Mouse (Mus musculus): Measurements from ENCODE around the gene Nr1i3. TPM values are rescaled to one million over a fixed set of nuclear protein-coding genes. Genes with fewer than 3 reads are reported as not detected.

Nr1i3 gene
- polyA plus RNA-seq, 1 experiment from 2014 or later, result 1.7 TPM

GRCm38 (mm10) chr1:171249913-171250600 is 36.3 kb downstream of the Nr1i3 start, which contains the start of gene Adamts4:
Gene Adamts4, plus strand, starts transcription at chr1:171250421.
- WGBS, result 29% methylated on average over 4 of the region's 5 CpGs
- peak within 1 kb of the TSS; percentile 60 for H3K4me2 ChIP-seq (ENCODE audit: low read length)
- ATAC-seq (replicated peaks; ENCODE audit: low FRiP score, low TSS enrichment, low read depth), result no peak
- peak within 1 kb of the TSS; percentile 25 for H3K9ac ChIP-seq (ENCODE audit: low read length)
- H3K27me3 ChIP-seq (replicated peaks; ENCODE audit: control insufficient read depth, insufficient read depth, low read length), result no peaks in the 10 kb centered on the region
- no peaks in the 10 kb centered on the region for H3K9me3 ChIP-seq (ENCODE audit: control insufficient read depth, low read length)
- peak within 1 kb of the TSS; percentile 71 for H3K27ac ChIP-seq (ENCODE audit: low read depth)
- peaks cover 47% of the 10 kb centered on the region for H3K4me1 ChIP-seq (replicated peaks; ENCODE audit: control insufficient read depth, insufficient read depth, low read length)
- H3K36me3 ChIP-seq (ENCODE audit: control insufficient read depth, insufficient read depth, low read length), result 0 out of 2 replicates have a peak, but pooled peaks cover 7% of the 10 kb centered on the region
- peak within 1 kb of the TSS; percentile 28 for H3K4me3 ChIP-seq (ENCODE audit: low read depth, low read length)
- DNase-seq (ENCODE audit: low spot score), result peak; percentile 62

GRCm38 (mm10) chr1:171250680-171251593 is 37.2 kb downstream of the Nr1i3 start, which contains the start of gene Ndufs2:
Gene Ndufs2, minus strand, starts transcription at chr1:171251388.
- peaks cover 41% of the 10 kb centered on the region for H3K4me1 ChIP-seq (replicated peaks; ENCODE audit: control insufficient read depth, insufficient read depth, low read length)
- H3K4me2 ChIP-seq (ENCODE audit: low read length), result peak within 1 kb of the TSS; percentile 60
- H3K27ac ChIP-seq (ENCODE audit: low read depth), result peak within 1 kb of the TSS; percentile 62
- H3K36me3 ChIP-seq (ENCODE audit: control insufficient read depth, insufficient read depth, low read length), result peaks cover 1% of the 10 kb centered on the region; the same call in 1 of the 2 replicates
- H3K9ac ChIP-seq (ENCODE audit: low read length), result peak within 1 kb of the TSS; percentile 25
- ATAC-seq (replicated peaks; ENCODE audit: low FRiP score, low TSS enrichment, low read depth), result no peak
- H3K27me3 ChIP-seq (replicated peaks; ENCODE audit: control insufficient read depth, insufficient read depth, low read length), result no peaks in the 10 kb centered on the region
- peak within 1 kb of the TSS; percentile 28 for H3K4me3 ChIP-seq (ENCODE audit: low read depth, low read length)
- H3K9me3 ChIP-seq (ENCODE audit: control insufficient read depth, low read length), result no peaks in the 10 kb centered on the region
- 24% methylated on average over 26 of the region's 26 CpGs for WGBS
- DNase-seq (ENCODE audit: low spot score), result no peak

GRCm38 (mm10) chr1:171251594-171252324 is 38.0 kb downstream of the Nr1i3 start:
- DNase-seq (ENCODE audit: low spot score), result peak; percentile 64
- WGBS, result 14% methylated on average over 13 of the region's 13 CpGs

GRCm38 (mm10) chr1:171252415-171252814 is 38.6 kb downstream of the Nr1i3 start:
- 57% methylated on average over 17 of the region's 17 CpGs for WGBS
- Histone ChIP-seq H3K4me1 (replicated peaks; ENCODE audit: control insufficient read depth, insufficient read depth, low read length) (peaks cover 36% of the 10 kb centered on the region), H3K27me3 (replicated peaks; ENCODE audit: control insufficient read depth, insufficient read depth, low read length) (no peaks in the 10 kb centered on the region), H3K27ac (ENCODE audit: low read depth) (peak overlapping the region; percentile 49; the same call in 1 of the 2 replicates), H3K4me2 (ENCODE audit: low read length) (peak overlapping the region; percentile 60), H3K9ac (ENCODE audit: low read length) (no peak overlapping the region), H3K9me3 (ENCODE audit: control insufficient read depth, low read length) (no peaks in the 10 kb centered on the region), H3K36me3 (ENCODE audit: control insufficient read depth, insufficient read depth, low read length) (peaks cover 6% of the 10 kb centered on the region; the same call in 1 of the 2 replicates), H3K4me3 (ENCODE audit: low read depth, low read length) (peak overlapping the region; percentile 28; the same call in 1 of the 2 replicates)
- DNase-seq (ENCODE audit: low spot score) (no peak), ATAC-seq (replicated peaks; ENCODE audit: low FRiP score, low TSS enrichment, low read depth) (no peak)

More at GRCm38 (mm10) chr1:171251594-171252324, 38.0 kb downstream of the Nr1i3 start:
- H3K9ac ChIP-seq (ENCODE audit: low read length), result no peak overlapping the region
- peaks cover 36% of the 10 kb centered on the region for H3K4me1 ChIP-seq (replicated peaks; ENCODE audit: control insufficient read depth, insufficient read depth, low read length)
- no peak for ATAC-seq (replicated peaks; ENCODE audit: low FRiP score, low TSS enrichment, low read depth)
- no peaks in the 10 kb centered on the region for H3K9me3 ChIP-seq (ENCODE audit: control insufficient read depth, low read length)
- no peaks in the 10 kb centered on the region for H3K27me3 ChIP-seq (replicated peaks; ENCODE audit: control insufficient read depth, insufficient read depth, low read length)
- peak overlapping the region; percentile 60 for H3K4me2 ChIP-seq (ENCODE audit: low read length)
- H3K27ac ChIP-seq (ENCODE audit: low read depth), result peak overlapping the region; percentile 49; the same call in 1 of the 2 replicates
- peaks cover 6% of the 10 kb centered on the region; the same call in 1 of the 2 replicates for H3K36me3 ChIP-seq (ENCODE audit: control insufficient read depth, insufficient read depth, low read length)
- peak overlapping the region; percentile 28 for H3K4me3 ChIP-seq (ENCODE audit: low read depth, low read length)

- ATAC-seq (replicated peaks; ENCODE audit: low FRiP score, low TSS enrichment, low read depth) (no peak), DNase-seq (ENCODE audit: low spot score) (no peak)
- peaks cover 6% of the 10 kb centered on the region; the same call in 1 of the 2 replicates for H3K36me3 ChIP-seq (ENCODE audit: control insufficient read depth, insufficient read depth, low read length)
- no peak overlapping the region for H3K9ac ChIP-seq (ENCODE audit: low read length)
- 89% methylated on average over 24 of the region's 24 CpGs for WGBS
- H3K4me1 ChIP-seq (replicated peaks; ENCODE audit: control insufficient read depth, insufficient read depth, low read length), result peaks cover 8% of the 10 kb centered on the region
- H3K4me3 ChIP-seq (ENCODE audit: low read depth, low read length), result no peak overlapping the region
- H3K27me3 ChIP-seq (replicated peaks; ENCODE audit: control insufficient read depth, insufficient read depth, low read length), result no peaks in the 10 kb centered on the region
- H3K4me2 ChIP-seq (ENCODE audit: low read length), result no peak overlapping the region
- H3K9me3 ChIP-seq (ENCODE audit: control insufficient read depth, low read length), result no peaks in the 10 kb centered on the region
- H3K27ac ChIP-seq (ENCODE audit: low read depth), result no peak overlapping the region
Measured at GRCm38 (mm10) chr1:171256095-171256818, 42.5 kb downstream of the Nr1i3 start.

GRCm38 (mm10) chr1:171256937-171257548 is 43.3 kb downstream of the Nr1i3 start:
- ATAC-seq (replicated peaks; ENCODE audit: low FRiP score, low TSS enrichment, low read depth) (no peak), DNase-seq (ENCODE audit: low spot score) (peak; percentile 79)
- no peak overlapping the region for H3K4me2 ChIP-seq (ENCODE audit: low read length)
- H3K9me3 ChIP-seq (ENCODE audit: control insufficient read depth, low read length), result no peaks in the 10 kb centered on the region
- H3K4me1 ChIP-seq (replicated peaks; ENCODE audit: control insufficient read depth, insufficient read depth, low read length), result peaks cover 5% of the 10 kb centered on the region
- H3K9ac ChIP-seq (ENCODE audit: low read length), result no peak overlapping the region
- no peak overlapping the region for H3K4me3 ChIP-seq (ENCODE audit: low read depth, low read length)
- H3K27ac ChIP-seq (ENCODE audit: low read depth), result no peak overlapping the region
- 64% methylated on average over 15 of the region's 15 CpGs for WGBS
- no peaks in the 10 kb centered on the region for H3K27me3 ChIP-seq (replicated peaks; ENCODE audit: control insufficient read depth, insufficient read depth, low read length)
- peaks cover 6% of the 10 kb centered on the region; the same call in 1 of the 2 replicates for H3K36me3 ChIP-seq (ENCODE audit: control insufficient read depth, insufficient read depth, low read length)

GRCm38 (mm10) chr1:171257781-171258180 is 44.0 kb downstream of the Nr1i3 start:
- 86% methylated on average over 9 of the region's 9 CpGs for WGBS
- ATAC-seq (replicated peaks; ENCODE audit: low FRiP score, low TSS enrichment, low read depth), result no peak
- no peak for DNase-seq (ENCODE audit: low spot score)
- Histone ChIP-seq H3K27me3 (replicated peaks; ENCODE audit: control insufficient read depth, insufficient read depth, low read length) (no peaks in the 10 kb centered on the region), H3K9ac (ENCODE audit: low read length) (no peak overlapping the region), H3K9me3 (ENCODE audit: control insufficient read depth, low read length) (no peaks in the 10 kb centered on the region), H3K27ac (ENCODE audit: low read depth) (no peak overlapping the region), H3K36me3 (ENCODE audit: control insufficient read depth, insufficient read depth, low read length) (peaks cover 6% of the 10 kb centered on the region; the same call in 1 of the 2 replicates), H3K4me1 (replicated peaks; ENCODE audit: control insufficient read depth, insufficient read depth, low read length) (peaks cover 9% of the 10 kb centered on the region), H3K4me3 (ENCODE audit: low read depth, low read length) (no peak overlapping the region), H3K4me2 (ENCODE audit: low read length) (no peak overlapping the region)

Data from intestine, embryonic 14.5 days (tissue).